Mouse (Mus musculus) lung, embryonic 16.5 days (tissue): ENCODE measurements around the gene Mettl21c. TPM values are rescaled to one million over a fixed set of nuclear protein-coding genes. Genes with fewer than 3 reads are reported as not detected.

Source experiments
- ATAC-seq: fragments of 200-750 bp; cut with Nextera tagmentation; 2 replicates; pipeline ENCODE4 v1.8.0; 2017; ENCODE audit warnings: low read depth, mild to moderate bottlenecking, moderate library complexity
- H3K27ac ChIP-seq: fragments of 300-500 bp; sonication (generic); 2 replicates; pipeline ENCODE4 v1.5.1; 2014; ENCODE audit warnings: mild to moderate bottlenecking, control low read depth, low read length
- H3K27me3 ChIP-seq: fragments of 300-500 bp; sonication (generic); 2 replicates; pipeline ENCODE4 v1.6.1; 2014; ENCODE audit warnings: low read depth, low read length, mixed read lengths; ENCODE audit not compliant: control insufficient read depth, insufficient read depth
- H3K36me3 ChIP-seq: fragments of 300-500 bp; sonication (generic); 2 replicates; pipeline ENCODE4 v1.6.1; 2014; ENCODE audit warnings: low read length; ENCODE audit not compliant: control insufficient read depth, insufficient read depth
- H3K4me1 ChIP-seq: fragments of 300-500 bp; sonication (generic); replicated peaks from 2 replicates; pipeline ENCODE4 v1.6.1; 2014; ENCODE audit warnings: low read length, mixed read lengths; ENCODE audit not compliant: control insufficient read depth, insufficient read depth
- H3K4me2 ChIP-seq: fragments of 300-500 bp; sonication (generic); 2 replicates; pipeline ENCODE4 v1.6.1; 2014; ENCODE audit warnings: low read depth, low read length, control low read depth
- H3K4me3 ChIP-seq: fragments of 300-500 bp; sonication (generic); 2 replicates; pipeline ENCODE4 v1.5.1; 2014; ENCODE audit warnings: mild to moderate bottlenecking, low read length, control low read depth
- H3K9ac ChIP-seq: fragments of 300-500 bp; sonication (generic); 2 replicates; pipeline ENCODE4 v1.6.1; 2014; ENCODE audit warnings: low read length, control low read depth
- H3K9me3 ChIP-seq: fragments of 300-500 bp; sonication (generic); 2 replicates; pipeline ENCODE4 v1.6.1; 2016; ENCODE audit warnings: low read length; ENCODE audit not compliant: control insufficient read depth
- WGBS: fragments of 180-500 bp; shearing (Covaris S2); extraction: QIAGEN DNeasy Blood & Tissue Kit; methylation state at CpG from one replicate; pipeline ENCODE4 v1.1.7; 2014; 5-methylcytosine and 5-hydroxymethylcytosine counted together
- polyA plus RNA-seq: library from polyadenylated mRNA; unstranded; fragments of >200 nt; fragmentation: Nextera tagmentation; extraction: Ambion mirVana; gene quantifications from 2 replicates; pipeline ENCODE4 v1.2.1, GENCODE M21; 2015

Mettl21c gene
- polyA plus RNA-seq, 1 experiment from 2014 or later, result 0.55 TPM

DNA sequence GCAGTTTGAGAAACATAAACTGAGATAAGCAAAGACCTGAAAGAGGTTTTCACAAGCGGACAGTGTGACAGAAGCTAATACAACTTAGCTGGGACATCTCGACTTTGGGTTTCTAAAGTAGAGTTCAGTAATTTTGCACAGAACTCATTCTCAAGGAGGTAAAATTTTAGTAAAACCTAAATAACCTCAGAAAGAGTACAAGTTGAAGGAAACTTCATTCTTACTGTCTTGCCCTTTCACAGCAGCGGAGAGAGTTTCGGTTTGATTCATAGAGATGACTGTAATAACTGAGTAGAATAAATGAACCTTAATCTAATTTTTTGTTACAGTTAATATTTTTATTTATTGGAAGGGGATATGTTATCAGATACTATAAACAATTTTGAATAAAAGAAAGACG, 13.1 kb upstream of the Mettl21c start:
- Histone ChIP-seq H3K27ac (no peak overlapping the region), H3K4me3 (no peak overlapping the region), H3K27me3 (no peaks in the 10 kb centered on the region), H3K9me3 (no peaks in the 10 kb centered on the region), H3K36me3 (no peaks in the 10 kb centered on the region), H3K4me1 (no peaks in the 10 kb centered on the region), H3K4me2 (no peak overlapping the region), H3K9ac (no peak overlapping the region)
- no peak for ATAC-seq
- WGBS, result 75% methylated on average over 5 of the region's 5 CpGs

- no peaks in the 10 kb centered on the region for H3K36me3 ChIP-seq
- H3K27ac ChIP-seq, result no peak overlapping the region
- no peak overlapping the region for H3K9ac ChIP-seq
- H3K4me1 ChIP-seq, result no peaks in the 10 kb centered on the region
- no peaks in the 10 kb centered on the region for H3K9me3 ChIP-seq
- no peak overlapping the region for H3K4me2 ChIP-seq
- H3K4me3 ChIP-seq, result no peak overlapping the region
- no peak for ATAC-seq
- 62% methylated on average over 2 of the region's 2 CpGs for WGBS
- no peaks in the 10 kb centered on the region for H3K27me3 ChIP-seq
Observed at GRCm38 (mm10) chr1:44032213-44032612, 12.4 kb upstream of the Mettl21c start.

- no peak overlapping the region for H3K4me3 ChIP-seq
- no peak overlapping the region for H3K27ac ChIP-seq
- no peaks in the 10 kb centered on the region for H3K27me3 ChIP-seq
- no peak for ATAC-seq
- no peak overlapping the region for H3K4me2 ChIP-seq
- H3K4me1 ChIP-seq, result no peaks in the 10 kb centered on the region
- H3K36me3 ChIP-seq, result no peaks in the 10 kb centered on the region
- WGBS, result 88% methylated on average over 1 of the region's 1 CpGs
- H3K9ac ChIP-seq, result no peak overlapping the region
- H3K9me3 ChIP-seq, result no peaks in the 10 kb centered on the region
Observed at GRCm38 (mm10) chr1:44027651-44028050, 7.8 kb upstream of the Mettl21c start.

- no peak for ATAC-seq
- Histone ChIP-seq H3K27ac (no peak overlapping the region), H3K4me3 (no peak overlapping the region), H3K27me3 (no peaks in the 10 kb centered on the region), H3K36me3 (no peaks in the 10 kb centered on the region), H3K9me3 (no peaks in the 10 kb centered on the region), H3K9ac (no peak overlapping the region), H3K4me2 (no peak overlapping the region), H3K4me1 (no peaks in the 10 kb centered on the region)
- 81% methylated on average over 1 of the region's 1 CpGs for WGBS
Observed at GRCm38 (mm10) chr1:44022656-44023055, 2.8 kb upstream of the Mettl21c start.

GRCm38 (mm10) chr1:44015556-44015955, 4.3 kb downstream of the Mettl21c start:
- Histone ChIP-seq H3K27ac (no peak overlapping the region), H3K27me3 (no peaks in the 10 kb centered on the region), H3K4me3 (no peak overlapping the region), H3K36me3 (no peaks in the 10 kb centered on the region), H3K9ac (no peak overlapping the region), H3K4me2 (no peak overlapping the region), H3K9me3 (no peaks in the 10 kb centered on the region), H3K4me1 (no peaks in the 10 kb centered on the region)
- ATAC-seq, result no peak
- WGBS, result 85% methylated on average over 2 of the region's 2 CpGs

GRCm38 (mm10) chr1:44004513-44004912, 15.3 kb downstream of the Mettl21c start:
- WGBS, result 78% methylated on average over 2 of the region's 2 CpGs
- Histone ChIP-seq H3K27me3 (no peaks in the 10 kb centered on the region), H3K9ac (no peak overlapping the region), H3K36me3 (peaks cover 7% of the 10 kb centered on the region), H3K27ac (no peak overlapping the region), H3K4me3 (no peak overlapping the region), H3K9me3 (no peaks in the 10 kb centered on the region), H3K4me2 (no peak overlapping the region), H3K4me1 (no peaks in the 10 kb centered on the region)
- peak; percentile 61; the same call in 1 of the 2 replicates for ATAC-seq

GRCm38 (mm10) chr1:43996914-43997589, 22.8 kb downstream of the Mettl21c start:
- Histone ChIP-seq H3K9me3 (no peaks in the 10 kb centered on the region), H3K4me3 (no peak overlapping the region), H3K36me3 (peaks cover 41% of the 10 kb centered on the region), H3K4me2 (no peak overlapping the region), H3K27ac (no peak overlapping the region), H3K27me3 (no peaks in the 10 kb centered on the region), H3K4me1 (no peaks in the 10 kb centered on the region), H3K9ac (no peak overlapping the region)
- 89% methylated on average over 4 of the region's 4 CpGs for WGBS
- ATAC-seq, result no peak

GRCm38 (mm10) chr1:43971089-43971488, 48.7 kb downstream of the Mettl21c start:
- H3K9me3 ChIP-seq, result no peaks in the 10 kb centered on the region
- 60% methylated on average over 3 of the region's 3 CpGs for WGBS
- no peaks in the 10 kb centered on the region for H3K27me3 ChIP-seq
- H3K36me3 ChIP-seq, result peaks cover 6% of the 10 kb centered on the region; the same call in 1 of the 2 replicates
- no peaks in the 10 kb centered on the region for H3K4me1 ChIP-seq
- ATAC-seq, result no peak
- H3K27ac ChIP-seq, result no peak overlapping the region
- no peak overlapping the region for H3K4me3 ChIP-seq
- H3K4me2 ChIP-seq, result no peak overlapping the region
- no peak overlapping the region for H3K9ac ChIP-seq

DNA sequence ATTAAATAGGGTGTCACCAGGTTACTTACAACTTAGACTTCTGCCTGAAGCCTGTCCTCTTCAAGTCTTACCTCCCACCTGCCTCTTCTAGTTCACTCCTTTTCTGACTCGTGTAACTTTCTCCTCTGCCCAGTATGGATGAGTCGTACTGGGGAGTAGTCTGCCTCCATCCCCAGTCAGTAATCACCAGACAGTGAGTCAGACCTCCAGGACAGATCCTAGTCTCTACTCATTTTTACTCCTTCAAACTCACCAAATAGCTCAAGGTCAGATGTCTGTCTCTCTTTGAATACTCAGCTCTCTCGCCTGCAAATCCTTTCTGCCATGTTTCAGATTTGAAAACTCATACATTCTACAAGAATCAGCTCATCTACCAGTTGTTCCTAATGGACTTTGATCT, 50.5 kb downstream of the Mettl21c start:
- Histone ChIP-seq H3K27ac (no peak overlapping the region), H3K9ac (no peak overlapping the region), H3K4me2 (no peak overlapping the region), H3K4me1 (no peaks in the 10 kb centered on the region), H3K9me3 (no peaks in the 10 kb centered on the region), H3K36me3 (peaks cover 5% of the 10 kb centered on the region; the same call in 1 of the 2 replicates), H3K27me3 (no peaks in the 10 kb centered on the region), H3K4me3 (no peak overlapping the region)
- 76% methylated on average over 3 of the region's 3 CpGs for WGBS
- ATAC-seq, result no peak

- Histone ChIP-seq H3K4me3 (no peak overlapping the region), H3K36me3 (peaks cover 6% of the 10 kb centered on the region), H3K27ac (no peak overlapping the region), H3K27me3 (no peaks in the 10 kb centered on the region), H3K9ac (no peak overlapping the region), H3K9me3 (no peaks in the 10 kb centered on the region), H3K4me2 (no peak overlapping the region), H3K4me1 (no peaks in the 10 kb centered on the region)
- no peak for ATAC-seq
- WGBS, result 84% methylated on average over 4 of the region's 4 CpGs
Observed at GRCm38 (mm10) chr1:43966756-43967155, 53.1 kb downstream of the Mettl21c start.
